Mouse (Mus musculus) lung, embryonic 15.5 days (tissue): ENCODE data around the gene Josd2. TPM values are rescaled to one million over a fixed set of nuclear protein-coding genes. Genes with fewer than 3 reads are reported as not detected.

Experiments used
- ATAC-seq: fragments of 200-750 bp; cut with Nextera tagmentation; 2 replicates; pipeline ENCODE4 v1.8.0; 2017; ENCODE audit warnings: moderate number of reproducible peaks, borderline replicate concordance; ENCODE audit not compliant: low FRiP score, low TSS enrichment; ENCODE audit errors: extremely low read depth
- H3K27ac ChIP-seq: fragments of 300-500 bp; sonication (generic); 2 replicates; pipeline ENCODE4 v1.5.1; 2015; ENCODE audit warnings: moderate library complexity, mild to moderate bottlenecking, inconsistent platforms
- H3K27me3 ChIP-seq: fragments of 300-500 bp; sonication (generic); 2 replicates; pipeline ENCODE4 v1.6.1; 2015; ENCODE audit warnings: inconsistent platforms
- H3K36me3 ChIP-seq: fragments of 300-500 bp; sonication (generic); 2 replicates; pipeline ENCODE4 v1.6.1; 2015; ENCODE audit warnings: inconsistent platforms
- H3K4me1 ChIP-seq: fragments of 300-500 bp; sonication (generic); 2 replicates; pipeline ENCODE4 v1.6.1; 2015; ENCODE audit warnings: inconsistent platforms
- H3K4me2 ChIP-seq: fragments of 300-500 bp; sonication (generic); 2 replicates; pipeline ENCODE4 v1.6.1; 2015; ENCODE audit warnings: inconsistent platforms, mild to moderate bottlenecking, moderate library complexity
- H3K4me3 ChIP-seq: fragments of 300-500 bp; sonication (generic); 2 replicates; pipeline ENCODE4 v1.5.1; 2015; ENCODE audit warnings: mild to moderate bottlenecking, inconsistent platforms
- H3K9ac ChIP-seq: fragments of 300-500 bp; sonication (generic); 2 replicates; pipeline ENCODE4 v1.6.1; 2015; ENCODE audit warnings: inconsistent platforms
- H3K9me3 ChIP-seq: fragments of 300-500 bp; sonication (generic); 2 replicates; pipeline ENCODE4 v1.6.1; 2016; ENCODE audit warnings: inconsistent platforms
- WGBS: fragments of 180-500 bp; shearing (Covaris S2); methylation state at CpG from one replicate; pipeline ENCODE4 v1.1.7; 2015; 5-methylcytosine and 5-hydroxymethylcytosine counted together
- polyA plus RNA-seq: library from polyadenylated mRNA; unstranded; fragments of >200 nt; fragmentation: Nextera tagmentation; extraction: Ambion mirVana; gene quantifications from 2 replicates; pipeline ENCODE4 v1.2.1, GENCODE M21; 2015

The Josd2 gene
- polyA plus RNA-seq, 1 experiment from 2014 or later: 111 TPM

DNA sequence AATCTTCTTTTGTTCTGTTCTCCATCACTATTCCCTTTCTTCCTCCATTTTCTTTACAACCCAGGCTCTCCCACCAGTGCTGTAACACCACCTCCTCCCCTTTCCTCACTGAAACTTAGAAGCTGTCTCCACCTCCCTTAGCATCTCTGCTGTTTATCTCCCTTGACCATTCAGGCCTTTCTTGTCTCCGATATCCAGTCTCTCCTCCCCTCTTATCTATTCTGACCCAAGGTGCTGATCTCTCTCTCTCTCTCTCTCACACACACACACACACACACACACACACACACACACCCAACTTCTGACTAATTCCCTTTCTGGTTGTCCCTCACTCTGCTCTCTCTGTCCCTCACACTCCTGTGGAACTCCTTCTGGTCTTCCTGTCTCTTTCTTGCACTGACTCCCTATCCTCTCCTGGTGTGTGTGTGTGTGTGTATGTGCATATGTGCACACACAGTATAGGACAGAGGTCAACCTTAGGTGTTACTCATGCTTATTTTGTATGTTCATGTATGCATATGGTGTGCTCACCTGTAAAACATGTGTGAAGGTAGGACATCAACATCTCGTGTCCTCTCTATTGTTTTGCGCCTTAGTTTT lies 15.2 kb downstream of the Josd2 start:
- no peak overlapping the region for H3K4me2 ChIP-seq
- no peaks in the 10 kb centered on the region for H3K36me3 ChIP-seq
- H3K4me1 ChIP-seq: no peaks in the 10 kb centered on the region
- H3K27me3 ChIP-seq: peaks cover 23% of the 10 kb centered on the region
- no peaks in the 10 kb centered on the region for H3K9me3 ChIP-seq
- ATAC-seq: no peak
- no peak overlapping the region for H3K9ac ChIP-seq
- WGBS: 53% methylated on average over 3 of the region's 3 CpGs
- no peak overlapping the region for H3K27ac ChIP-seq
- no peak overlapping the region for H3K4me3 ChIP-seq

DNA sequence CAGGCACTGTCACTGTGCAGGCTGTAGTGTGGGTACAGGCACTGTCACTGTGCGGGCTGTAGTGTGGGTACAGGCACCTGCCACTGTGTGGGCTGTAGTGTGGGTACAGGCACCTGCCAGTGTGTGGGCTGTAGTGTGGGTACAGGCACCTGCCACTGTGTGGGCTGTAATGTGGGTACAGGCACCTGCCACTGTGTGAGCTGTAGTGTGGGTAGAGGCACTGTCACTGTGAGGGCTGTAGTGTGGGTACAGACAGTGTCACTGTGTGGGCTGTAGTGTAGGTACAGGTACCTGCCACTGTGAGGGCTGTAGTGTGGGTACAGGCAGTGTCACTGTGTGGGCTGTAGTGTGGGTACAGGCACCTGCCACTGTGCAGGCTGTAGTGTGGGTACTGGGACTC lies 16.3 kb downstream of the Josd2 start:
- Histone ChIP-seq H3K4me3 (no peak overlapping the region), H3K36me3 (peaks cover 4% of the 10 kb centered on the region; the same call in 1 of the 2 replicates), H3K27ac (no peak overlapping the region), H3K9me3 (no peaks in the 10 kb centered on the region), H3K27me3 (peaks cover 20% of the 10 kb centered on the region), H3K9ac (no peak overlapping the region), H3K4me1 (no peaks in the 10 kb centered on the region), H3K4me2 (no peak overlapping the region)
- WGBS: 89% methylated on average over 1 of the region's 1 CpGs
- no peak for ATAC-seq

DNA sequence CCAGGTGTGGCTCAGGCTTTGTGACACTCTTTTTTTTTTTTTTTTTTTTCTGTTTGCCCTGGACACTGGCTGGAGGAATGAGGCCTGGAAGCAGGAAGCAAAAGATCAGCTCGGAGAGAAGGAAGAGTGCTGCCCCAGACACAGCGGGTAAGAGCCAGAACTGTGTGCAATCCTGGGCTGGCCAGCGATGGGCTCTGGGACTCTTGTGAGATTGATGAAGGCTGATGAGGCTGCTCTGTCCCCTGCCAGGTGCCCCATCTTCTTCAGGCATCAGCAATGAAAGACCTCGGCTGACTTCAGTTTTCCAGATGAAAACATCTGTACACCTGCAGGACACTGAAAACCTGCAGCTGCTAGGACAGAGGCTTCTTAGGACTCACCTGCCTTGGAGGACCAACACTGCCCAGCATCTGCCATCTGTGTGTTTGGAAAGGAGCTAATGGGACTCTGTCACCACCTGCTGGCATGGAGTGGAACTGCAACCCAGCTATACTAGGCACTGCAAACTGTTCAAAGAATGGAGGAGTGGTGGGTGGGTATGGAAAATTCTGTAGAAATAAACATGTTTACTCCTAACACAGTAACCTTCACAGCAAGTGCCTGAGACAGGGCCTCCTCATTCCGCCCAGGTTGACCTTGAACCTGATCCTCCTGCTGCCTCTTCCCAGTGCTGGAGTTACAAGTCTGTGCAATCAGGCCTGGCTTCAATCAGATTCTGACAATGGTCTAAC lies 17.2 kb downstream of the Josd2 start:
- Histone ChIP-seq H3K4me1 (no peaks in the 10 kb centered on the region), H3K4me2 (no peak overlapping the region), H3K27ac (no peak overlapping the region), H3K36me3 (peaks cover 7% of the 10 kb centered on the region), H3K27me3 (peaks cover 15% of the 10 kb centered on the region), H3K4me3 (no peak overlapping the region), H3K9ac (no peak overlapping the region), H3K9me3 (no peaks in the 10 kb centered on the region)
- peak; percentile 44 for ATAC-seq
- 26% methylated on average over 5 of the region's 5 CpGs for WGBS

DNA sequence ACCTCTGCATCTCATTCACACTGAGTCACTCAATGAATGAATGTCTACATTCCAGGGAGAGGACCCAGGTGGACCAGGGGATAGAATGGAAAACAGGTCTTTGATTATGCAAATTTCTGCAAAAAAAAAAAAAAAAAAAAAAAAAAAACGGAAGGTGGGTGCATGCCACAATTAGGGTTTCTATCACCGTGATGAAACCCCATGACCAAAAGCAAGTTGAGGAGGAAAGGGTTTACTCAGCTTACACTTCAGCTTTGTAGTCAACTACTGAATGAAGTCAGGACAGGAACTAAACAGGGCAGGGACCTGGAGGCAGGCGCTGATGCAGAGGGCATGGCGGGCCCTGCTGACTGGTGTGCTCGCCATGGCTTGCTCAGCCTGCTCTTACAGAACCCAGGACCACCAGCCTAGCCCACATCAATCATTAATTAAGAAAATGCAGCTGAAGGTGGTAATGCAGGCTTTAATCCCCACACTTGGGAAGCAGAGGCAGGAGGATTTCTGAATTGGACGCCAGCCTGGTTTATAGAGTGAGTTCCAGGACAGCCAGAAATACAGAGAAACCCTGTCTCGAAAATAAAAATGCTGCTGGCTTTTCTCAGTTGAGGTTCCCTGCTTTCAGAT lies 17.9 kb downstream of the Josd2 start:
- no peak for ATAC-seq
- Histone ChIP-seq H3K9me3 (no peaks in the 10 kb centered on the region), H3K4me2 (no peak overlapping the region), H3K27me3 (peaks cover 9% of the 10 kb centered on the region), H3K9ac (no peak overlapping the region), H3K36me3 (peaks cover 13% of the 10 kb centered on the region), H3K4me3 (no peak overlapping the region), H3K27ac (no peak overlapping the region), H3K4me1 (no peaks in the 10 kb centered on the region)
- WGBS: 71% methylated on average over 7 of the region's 7 CpGs

GRCm38 (mm10) chr7:44486927-44487575 lies 19.3 kb downstream of the Josd2 start:
- Histone ChIP-seq H3K4me3 (no peak overlapping the region), H3K36me3 (peaks cover 26% of the 10 kb centered on the region), H3K4me2 (no peak overlapping the region), H3K9me3 (no peaks in the 10 kb centered on the region), H3K27me3 (peaks cover 6% of the 10 kb centered on the region), H3K9ac (0 out of 2 replicates have a peak overlapping the region, but pooled peaks have one; percentile 4), H3K27ac (no peak overlapping the region), H3K4me1 (no peaks in the 10 kb centered on the region)
- WGBS: 66% methylated on average over 13 of the region's 13 CpGs
- ATAC-seq: no peak

DNA sequence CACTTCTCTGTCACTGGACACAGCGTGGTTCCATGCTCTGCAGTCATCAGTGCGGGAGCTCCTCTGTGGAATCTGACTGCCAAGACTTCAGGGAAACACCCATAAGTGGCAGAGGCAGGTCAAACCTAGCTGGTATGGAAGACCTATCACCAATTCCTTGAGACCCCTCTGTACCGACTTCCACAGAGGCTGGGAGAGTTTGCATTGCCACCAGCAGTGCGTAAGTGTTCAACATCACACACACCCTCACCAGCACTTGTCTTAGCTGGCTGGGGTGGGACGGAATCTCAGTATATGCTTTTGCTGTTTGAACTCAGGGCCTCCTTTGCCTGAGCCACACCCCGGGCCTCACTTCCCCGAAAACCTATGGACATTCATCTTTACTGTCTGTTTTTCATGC lies 20.2 kb downstream of the Josd2 start:
- H3K36me3 ChIP-seq: peaks cover 31% of the 10 kb centered on the region
- H3K27me3 ChIP-seq: no peaks in the 10 kb centered on the region
- no peak for ATAC-seq
- no peak overlapping the region for H3K27ac ChIP-seq
- 82% methylated on average over 7 of the region's 7 CpGs for WGBS
- no peak overlapping the region for H3K4me3 ChIP-seq
- H3K9ac ChIP-seq: no peak overlapping the region
- no peak overlapping the region for H3K4me2 ChIP-seq
- H3K4me1 ChIP-seq: no peaks in the 10 kb centered on the region
- no peaks in the 10 kb centered on the region for H3K9me3 ChIP-seq

GRCm38 (mm10) chr7:44488545-44488944 lies 20.8 kb downstream of the Josd2 start:
- no peak for ATAC-seq
- Histone ChIP-seq H3K27me3 (no peaks in the 10 kb centered on the region), H3K4me1 (no peaks in the 10 kb centered on the region), H3K27ac (no peak overlapping the region), H3K9ac (no peak overlapping the region), H3K9me3 (no peaks in the 10 kb centered on the region), H3K4me3 (no peak overlapping the region), H3K4me2 (no peak overlapping the region), H3K36me3 (peaks cover 31% of the 10 kb centered on the region)
- WGBS: 83% methylated on average over 8 of the region's 8 CpGs

DNA sequence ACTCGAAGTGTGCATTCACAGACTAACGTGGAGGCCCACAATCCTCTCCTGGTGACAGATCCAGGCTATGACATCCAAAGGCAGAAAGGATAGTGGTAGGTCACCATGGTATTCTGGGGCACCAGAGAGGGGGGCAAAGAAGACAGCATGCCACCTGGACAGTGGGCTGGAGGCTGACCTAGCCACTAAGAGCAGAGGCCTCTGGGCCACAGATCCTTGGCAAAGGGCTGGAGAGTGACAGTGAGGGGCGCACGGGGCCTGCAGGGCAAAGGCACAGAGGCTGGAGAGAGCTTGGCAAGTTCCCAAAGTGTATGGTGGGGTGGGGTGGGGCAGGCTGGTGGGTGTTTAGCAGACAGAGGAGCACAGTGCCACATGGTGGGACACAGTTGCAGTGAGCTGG lies 22.5 kb downstream of the Josd2 start:
- no peak overlapping the region for H3K9ac ChIP-seq
- H3K4me2 ChIP-seq: no peak overlapping the region
- H3K9me3 ChIP-seq: no peaks in the 10 kb centered on the region
- H3K27me3 ChIP-seq: no peaks in the 10 kb centered on the region
- peaks cover 31% of the 10 kb centered on the region for H3K36me3 ChIP-seq
- H3K4me3 ChIP-seq: no peak overlapping the region
- ATAC-seq: no peak
- H3K4me1 ChIP-seq: peaks cover 8% of the 10 kb centered on the region
- H3K27ac ChIP-seq: no peak overlapping the region
- WGBS: 81% methylated on average over 4 of the region's 4 CpGs

DNA sequence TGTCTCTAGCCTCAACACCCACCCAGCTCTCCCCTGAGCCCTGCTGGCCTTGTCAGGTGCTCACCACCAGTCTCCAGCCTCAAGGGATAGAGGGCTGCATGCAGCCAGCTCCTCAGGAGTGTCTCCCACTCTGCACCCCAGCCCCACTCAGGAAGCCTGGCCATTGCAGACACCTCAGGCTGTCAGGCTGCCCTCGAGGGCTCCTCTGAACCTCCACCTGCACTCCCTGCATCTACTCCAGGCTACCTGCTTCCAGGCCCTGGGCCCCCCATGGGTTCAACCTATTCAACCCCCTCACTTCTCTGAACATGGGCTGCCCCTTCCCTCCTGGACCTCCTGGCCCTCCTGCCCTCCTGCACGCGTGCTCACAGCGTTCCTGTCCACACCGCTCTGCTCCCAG lies 23.6 kb downstream of the Josd2 start:
- peaks cover 31% of the 10 kb centered on the region for H3K36me3 ChIP-seq
- ATAC-seq: no peak
- H3K27me3 ChIP-seq: no peaks in the 10 kb centered on the region

GRCm38 (mm10) chr7:44492166-44492826 lies 24.5 kb downstream of the Josd2 start:
- WGBS: 90% methylated on average over 21 of the region's 21 CpGs
- H3K36me3 ChIP-seq: peaks cover 31% of the 10 kb centered on the region
- ATAC-seq: no peak

More for the DNA sequence above, 23.6 kb downstream of the Josd2 start:
- WGBS: 95% methylated on average over 5 of the region's 5 CpGs
- Histone ChIP-seq H3K27ac (no peak overlapping the region), H3K9me3 (no peaks in the 10 kb centered on the region), H3K9ac (no peak overlapping the region), H3K4me1 (peaks cover 14% of the 10 kb centered on the region), H3K4me2 (no peak overlapping the region), H3K4me3 (no peak overlapping the region)

DNA sequence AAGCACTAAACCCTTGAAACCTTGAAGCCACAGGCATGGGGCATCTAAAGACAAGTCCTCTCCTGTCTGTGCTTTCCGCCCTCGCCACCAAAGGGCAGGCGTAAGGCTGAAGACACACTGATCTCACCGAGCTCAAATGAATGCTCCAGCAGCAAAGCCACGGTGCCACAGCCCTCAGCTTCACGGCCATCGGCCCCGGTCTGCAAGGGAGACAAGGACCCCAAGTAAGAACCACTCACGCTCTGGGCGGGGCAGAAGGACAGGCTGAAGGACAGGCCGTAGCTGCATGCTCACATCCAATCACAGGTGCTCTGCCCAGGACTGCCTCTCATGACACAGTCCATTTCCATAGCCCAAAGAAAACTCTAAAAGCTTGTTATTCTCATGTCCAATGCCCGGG lies 26.9 kb downstream of the Josd2 start:
- H3K4me1 ChIP-seq: peaks cover 22% of the 10 kb centered on the region
- H3K4me3 ChIP-seq: no peak overlapping the region
- no peaks in the 10 kb centered on the region for H3K9me3 ChIP-seq
- ATAC-seq: no peak
- no peak overlapping the region for H3K27ac ChIP-seq
- WGBS: 88% methylated on average over 12 of the region's 12 CpGs
- peaks cover 27% of the 10 kb centered on the region for H3K36me3 ChIP-seq
- H3K9ac ChIP-seq: no peak overlapping the region
- H3K27me3 ChIP-seq: no peaks in the 10 kb centered on the region
- H3K4me2 ChIP-seq: no peak overlapping the region

More at GRCm38 (mm10) chr7:44492166-44492826, 24.5 kb downstream of the Josd2 start:
- Histone ChIP-seq H3K9ac (no peak overlapping the region), H3K4me2 (no peak overlapping the region), H3K4me1 (peaks cover 19% of the 10 kb centered on the region), H3K4me3 (no peak overlapping the region), H3K27ac (no peak overlapping the region), H3K27me3 (no peaks in the 10 kb centered on the region), H3K9me3 (no peaks in the 10 kb centered on the region)
